Mouse (Mus musculus): ENCODE results near the gene Neurl1a. TPM values are rescaled to one million over a fixed set of nuclear protein-coding genes. Genes with fewer than 3 reads are reported as not detected.

The Neurl1a gene
- polyA plus RNA-seq, 1 experiment from 2014 or later = 5.0 TPM

Small RNA genes within 50 kb of the gene (microRNA-seq; reads per million reads assigned to microRNA genes)
- gene Mir6995 = not detected

Other genes with a start within 250 kb of the Neurl1a start
- 276 and 332 TPM in 2 replicates for gene Ina, start 164.1 kb upstream of the Neurl1a start, polyA plus RNA-seq (2014; fragmentation: Nextera tagmentation; extraction: Ambion mirVana)
- gene Nt5c2, start 163.7 kb upstream of the Neurl1a start, polyA plus RNA-seq (2014; fragmentation: Nextera tagmentation; extraction: Ambion mirVana) = 68.3 and 71.7 TPM in 2 replicates
- 31.0 and 33.5 TPM in 2 replicates for gene Pcgf6, start 127.9 kb upstream of the Neurl1a start, polyA plus RNA-seq (2014; fragmentation: Nextera tagmentation; extraction: Ambion mirVana)
- gene Taf5, start 111.1 kb upstream of the Neurl1a start, polyA plus RNA-seq (2014; fragmentation: Nextera tagmentation; extraction: Ambion mirVana) = 10.3 and 12.8 TPM in 2 replicates
- 1,081 and 1,145 TPM in 2 replicates for gene Usmg5, start 88.2 kb upstream of the Neurl1a start, polyA plus RNA-seq (2014; fragmentation: Nextera tagmentation; extraction: Ambion mirVana)
- gene Pdcd11, start 88.1 kb upstream of the Neurl1a start, polyA plus RNA-seq (2014; fragmentation: Nextera tagmentation; extraction: Ambion mirVana) = 9.8 and 11.0 TPM in 2 replicates
- gene Calhm2, start 40.5 kb upstream of the Neurl1a start, polyA plus RNA-seq (2014; fragmentation: Nextera tagmentation; extraction: Ambion mirVana) = 0.69 TPM in 2 replicates
- not detected in 2 replicates for gene Calhm1, start 34.6 kb upstream of the Neurl1a start, polyA plus RNA-seq (2014; fragmentation: Nextera tagmentation; extraction: Ambion mirVana)
- not detected in 2 replicates for gene Calhm3, start 21.1 kb upstream of the Neurl1a start, polyA plus RNA-seq (2014; fragmentation: Nextera tagmentation; extraction: Ambion mirVana)